Mouse (Mus musculus): ENCODE results near the gene Ldlrad2.

Ldlrad2 gene

GRCm38 (mm10) chr4:137546003-137546525 is 28.3 kb downstream of the Ldlrad2 start:
- peak; percentile 50 for DNase-seq

GRCm38 (mm10) chr4:137545568-137545967 is 28.8 kb downstream of the Ldlrad2 start:
- no peak for DNase-seq

- DNase-seq, result no peak
These were observed 31.4 kb downstream of the Ldlrad2 start for GRCm38 (mm10) chr4:137542968-137543367.

- no peak for DNase-seq
These were observed 34.0 kb downstream of the Ldlrad2 start for GRCm38 (mm10) chr4:137540356-137540755.

- DNase-seq, result no peak
These were observed 46.5 kb downstream of the Ldlrad2 start for GRCm38 (mm10) chr4:137527872-137528271.

GRCm38 (mm10) chr4:137527368-137527767 is 47.0 kb downstream of the Ldlrad2 start:
- no peak for DNase-seq

- DNase-seq, result no peak
These were observed 48.9 kb downstream of the Ldlrad2 start for GRCm38 (mm10) chr4:137525426-137525825.

Measured in cerebellum, adult 9-10 months (tissue).